Mouse (Mus musculus): ENCODE measurements around the gene Lrrc19. TPM values are rescaled to one million over a fixed set of nuclear protein-coding genes. Genes with fewer than 3 reads are reported as not detected.

The Lrrc19 gene
- total RNA-seq, 1 experiment from 2014 or later = not detected

- ATAC-seq (ENCODE audit: extremely low read depth, insufficient number of reproducible peaks, low FRiP score, poor library complexity, severe bottlenecking) = no peak
Measured at GRCm38 (mm10) chr4:94602496-94603030, 47.4 kb downstream of the Lrrc19 start.

GRCm38 (mm10) chr4:94601395-94601794, 48.5 kb downstream of the Lrrc19 start:
- no peak for ATAC-seq (ENCODE audit: extremely low read depth, insufficient number of reproducible peaks, low FRiP score, poor library complexity, severe bottlenecking)

- no peak for ATAC-seq (ENCODE audit: extremely low read depth, insufficient number of reproducible peaks, low FRiP score, poor library complexity, severe bottlenecking)
Measured at GRCm38 (mm10) chr4:94592709-94593108, 57.2 kb downstream of the Lrrc19 start.

- ATAC-seq (ENCODE audit: extremely low read depth, insufficient number of reproducible peaks, low FRiP score, poor library complexity, severe bottlenecking) = no peak
Measured at GRCm38 (mm10) chr4:94591765-94592381, 58.1 kb downstream of the Lrrc19 start.

Other genes with a start within 250 kb of the Lrrc19 start
- gene Gm10306, start 93.6 kb downstream of the Lrrc19 start, total RNA-seq (2017) = not detected in 2 replicates
- gene Caap1, start 93.3 kb downstream of the Lrrc19 start, total RNA-seq (2017) = 19.4 and 22.0 TPM in 2 replicates
- gene Plaa, start 46.9 kb downstream of the Lrrc19 start, total RNA-seq (2017) = 64.2 and 78.0 TPM in 2 replicates
- 3.9 and 7.2 TPM in 2 replicates for gene Ift74, start 35.7 kb downstream of the Lrrc19 start, total RNA-seq (2017)
- gene Tek, start 89.1 kb upstream of the Lrrc19 start, total RNA-seq (2017) = not detected in 2 replicates

Data from neutrophil, adult 5-6 weeks (primary cell).